Mouse (Mus musculus) brown adipose tissue, adult 24 weeks (tissue): Measurements from ENCODE around the gene Sbpl. TPM values are rescaled to one million over a fixed set of nuclear protein-coding genes. Genes with fewer than 3 reads are reported as not detected.
A peak's percentile ranks its signal among the peaks of the same experiment; 100 is the strongest.
"Not testable (repeated sequence)": the region's sequence is repeated elsewhere in the genome, so short reads cannot be mapped to it uniquely, and the experiment has no call there.

Experiments
- H3K27ac ChIP-seq: fragments of 200-500 bp; replicated peaks from 2 replicates; pipeline ENCODE4 v1.5.1; 2012; ENCODE audit warnings: low read depth, mild to moderate bottlenecking, low read length
- H3K4me1 ChIP-seq: fragments of 200-500 bp; 2 replicates; pipeline ENCODE4 v1.6.1; 2012; ENCODE audit warnings: low read length, mixed read lengths; ENCODE audit not compliant: control insufficient read depth, insufficient read depth, insufficient read length
- H3K4me3 ChIP-seq: fragments of 200-500 bp; 2 replicates; pipeline ENCODE4 v1.5.1; 2012; ENCODE audit warnings: low read depth, mild to moderate bottlenecking, low read length, moderate library complexity; ENCODE audit not compliant: insufficient read depth
- polyA plus RNA-seq: library from polyadenylated mRNA; stranded (reverse); fragments of >200 nt; gene quantifications from 2 replicates; pipeline ENCODE4 v1.2.4, GENCODE M21; 2012; ENCODE audit not compliant: missing spikeins, insufficient read depth, insufficient read length

The Sbpl gene
- polyA plus RNA-seq, 1 experiment, result not detected

DNA sequence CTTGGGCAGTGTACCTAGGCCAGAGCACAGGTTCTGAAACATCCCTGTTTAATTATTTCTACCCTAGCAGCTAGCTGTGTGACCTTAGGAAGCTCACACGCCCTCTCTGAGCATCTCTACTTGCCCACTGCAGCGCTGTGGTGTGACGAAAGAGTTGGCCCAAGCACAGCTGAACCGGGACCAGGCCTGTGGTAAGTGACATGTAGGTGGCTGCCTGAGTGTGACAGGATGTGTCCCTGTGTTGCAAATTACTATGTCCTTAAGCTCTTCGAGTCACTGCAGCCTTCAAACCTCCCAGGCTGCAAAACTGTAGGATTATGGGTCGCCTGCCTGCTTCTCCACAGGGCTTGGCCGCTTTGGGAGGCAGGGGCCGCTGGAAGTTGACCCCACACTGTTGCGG, 16.2 kb upstream of the Sbpl start:
- Histone ChIP-seq H3K27ac (no peak overlapping the region), H3K4me3 (no peak overlapping the region), H3K4me1 (no peaks in the 10 kb centered on the region)

DNA sequence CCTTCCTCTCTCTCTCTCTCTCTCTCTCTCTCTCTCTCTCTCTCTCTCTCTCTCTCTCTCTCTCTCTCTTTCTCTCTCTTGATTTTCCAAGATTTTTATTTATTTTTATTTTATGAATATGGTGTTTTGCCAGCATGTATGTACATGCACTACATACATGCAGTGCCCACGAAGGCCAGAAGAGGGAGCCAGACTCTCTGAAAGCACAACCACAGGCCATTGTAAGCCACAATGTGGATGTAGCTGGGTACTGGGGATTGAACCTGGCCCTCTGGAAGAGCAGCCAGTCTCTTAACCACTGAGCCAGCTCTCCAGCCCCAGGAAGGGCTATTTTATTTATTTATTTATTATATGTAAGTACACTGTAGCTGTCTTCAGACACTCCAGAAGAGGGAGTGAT, 14.2 kb upstream of the Sbpl start:
- no peak overlapping the region for H3K4me3 ChIP-seq

DNA sequence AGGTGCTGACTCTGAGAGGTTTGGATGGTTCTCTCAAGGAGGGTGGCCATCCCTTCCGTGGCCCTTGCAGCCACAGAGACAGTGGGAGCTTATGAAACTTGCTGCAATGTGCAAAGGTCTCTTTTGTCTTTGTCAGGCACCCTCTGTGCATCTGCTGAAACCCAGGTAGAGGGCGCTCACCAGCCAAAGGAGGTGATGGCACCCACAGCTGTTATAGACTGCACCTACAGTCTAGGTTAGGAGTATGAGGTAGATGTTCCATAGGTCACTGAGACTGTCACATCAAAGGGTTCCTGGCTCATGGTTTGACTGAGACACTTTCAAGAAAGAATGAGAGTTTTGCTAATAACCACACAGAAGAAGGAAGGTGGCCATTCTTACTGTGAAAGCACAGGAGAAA, 13.7 kb upstream of the Sbpl start:
- no peak overlapping the region for H3K4me3 ChIP-seq
- H3K4me1 ChIP-seq, result no peaks in the 10 kb centered on the region
- H3K27ac ChIP-seq, result no peak overlapping the region

More for the DNA sequence above, 14.2 kb upstream of the Sbpl start:
- H3K27ac ChIP-seq, result no peak overlapping the region
- H3K4me1 ChIP-seq, result no peaks in the 10 kb centered on the region

GRCm38 (mm10) chr17:23966658-23967401, 11.8 kb upstream of the Sbpl start:
- Histone ChIP-seq H3K27ac (no peak overlapping the region), H3K4me1 (no peaks in the 10 kb centered on the region), H3K4me3 (no peak overlapping the region)

DNA sequence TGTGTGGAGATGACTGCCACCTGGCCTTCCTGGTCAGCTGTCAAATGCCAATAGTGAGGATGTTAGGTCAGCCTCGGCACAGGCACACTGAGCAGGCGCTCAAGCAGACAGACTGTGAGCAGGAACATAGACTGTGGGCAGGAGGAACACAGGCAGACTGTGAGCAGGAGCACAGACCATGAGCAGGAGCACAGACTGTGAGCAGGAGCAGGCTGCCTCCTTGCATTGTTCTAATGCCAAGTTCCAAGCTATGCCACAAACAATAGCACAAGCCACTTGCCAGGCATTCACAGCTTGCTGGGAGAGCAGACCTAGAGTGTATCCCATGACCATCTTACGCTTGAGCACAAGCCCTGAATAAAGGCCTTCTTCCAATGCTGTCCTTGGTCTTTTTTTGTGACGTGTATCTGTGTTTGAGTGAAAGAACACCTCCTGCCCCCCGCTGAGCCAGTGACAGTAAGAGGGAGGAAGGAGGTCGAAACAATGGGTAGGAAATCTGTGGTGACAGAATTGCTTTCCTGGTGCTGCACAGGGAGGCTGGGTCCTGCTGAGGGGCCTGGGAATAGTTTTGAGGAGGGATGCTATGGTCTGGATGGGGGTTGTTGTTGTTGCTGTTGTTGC, 10.8 kb upstream of the Sbpl start:
- H3K4me1 ChIP-seq, result no peaks in the 10 kb centered on the region
- no peak overlapping the region for H3K4me3 ChIP-seq
- no peak overlapping the region for H3K27ac ChIP-seq

DNA sequence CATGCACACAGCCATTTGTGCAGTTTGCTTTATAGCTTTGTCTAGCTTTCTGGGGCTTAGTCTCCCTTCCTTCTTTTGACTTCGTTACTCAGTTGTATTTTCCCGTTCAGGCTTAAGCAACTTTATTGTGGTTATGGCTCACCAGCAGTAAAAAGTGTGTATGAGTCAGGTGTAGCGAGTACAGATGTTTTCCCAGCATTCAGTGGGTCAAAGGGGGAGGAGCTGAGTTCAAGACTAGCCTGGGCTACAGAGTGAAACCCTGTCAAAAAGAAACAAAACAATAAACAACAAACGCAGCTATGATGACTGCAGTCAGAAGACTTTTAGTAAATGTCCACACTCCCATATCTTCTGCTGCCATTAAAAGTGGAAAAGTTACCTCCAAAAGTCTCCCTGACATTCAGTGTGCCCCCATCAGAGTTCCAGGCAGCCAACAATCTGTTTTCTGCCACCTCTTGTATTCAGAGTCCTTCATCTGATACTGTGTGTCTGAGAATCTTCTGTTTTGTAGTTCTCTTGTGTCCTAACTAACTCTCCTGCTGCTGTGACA, 6.6 kb upstream of the Sbpl start:
- H3K4me3 ChIP-seq, result no peak overlapping the region
- H3K27ac ChIP-seq, result no peak overlapping the region
- H3K4me1 ChIP-seq, result no peaks in the 10 kb centered on the region

DNA sequence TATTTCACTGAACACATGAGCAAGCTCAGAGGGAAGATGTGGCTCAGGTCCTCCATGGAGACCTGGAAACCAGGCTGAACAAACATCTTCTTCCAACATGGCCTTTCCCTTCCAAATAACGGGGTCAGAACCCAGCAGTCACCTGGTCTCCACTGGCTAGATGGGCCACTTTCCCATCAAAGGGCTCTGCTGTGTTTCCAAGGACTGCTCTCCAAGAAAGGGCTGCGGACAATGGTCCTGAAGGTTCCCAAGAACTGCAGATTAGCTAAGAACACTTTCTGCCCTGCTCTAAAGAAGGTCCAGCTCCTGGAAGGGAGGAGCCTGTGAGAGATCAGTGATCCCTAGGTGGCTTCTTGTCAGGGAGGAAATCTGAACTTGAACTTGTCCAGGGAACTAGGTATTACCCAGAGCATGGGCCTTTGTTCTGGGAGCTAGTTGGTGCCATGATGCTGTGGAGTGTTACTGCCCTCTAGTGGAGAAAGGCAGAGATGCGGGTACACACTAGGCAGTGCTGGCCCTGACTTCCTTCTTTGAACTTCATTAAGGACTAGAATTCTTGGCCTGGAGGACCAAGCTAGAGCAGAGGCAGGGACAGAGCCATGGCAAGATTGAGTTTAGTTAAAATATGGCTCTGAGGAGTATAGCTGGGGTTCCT, 5.1 kb upstream of the Sbpl start:
- Histone ChIP-seq H3K4me1 (no peaks in the 10 kb centered on the region), H3K4me3 (no peak overlapping the region), H3K27ac (no peak overlapping the region)

GRCm38 (mm10) chr17:23950828-23951227, 4.2 kb downstream of the Sbpl start:
- H3K27ac ChIP-seq, H3K4me3 ChIP-seq, H3K4me1 ChIP-seq: not testable (repeated sequence)

GRCm38 (mm10) chr17:23949068-23949467, 6.0 kb downstream of the Sbpl start:
- Histone ChIP-seq H3K27ac (no peak overlapping the region), H3K4me3 (no peak overlapping the region), H3K4me1 (no peaks in the 10 kb centered on the region)

DNA sequence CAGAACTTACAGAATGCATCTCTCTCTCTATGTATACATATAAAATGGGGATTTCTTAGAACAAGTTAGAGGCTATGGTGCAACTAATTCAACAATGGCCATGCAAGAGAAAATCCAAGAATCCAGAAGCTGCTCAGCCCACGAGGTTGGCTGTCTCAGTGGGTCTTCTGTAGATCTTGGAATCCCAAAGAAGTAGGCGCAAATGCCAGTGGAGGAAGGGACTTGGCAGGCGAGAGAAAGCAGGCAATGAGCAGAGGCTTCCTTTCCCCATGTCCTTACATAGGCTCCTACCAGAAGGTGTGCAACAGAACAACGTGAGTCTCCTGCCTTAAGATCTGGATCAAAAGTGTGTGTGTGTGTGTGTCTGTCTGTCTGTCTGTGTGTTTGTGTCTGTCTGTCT, 7.6 kb downstream of the Sbpl start:
- not testable (repeated sequence) for H3K4me3 ChIP-seq, H3K27ac ChIP-seq, H3K4me1 ChIP-seq

- Histone ChIP-seq H3K27ac (no peak within 1 kb of the TSS), H3K4me1 (no peaks in the 10 kb centered on the region), H3K4me3 (no peak within 1 kb of the TSS)
Measured at GRCm38 (mm10) chr17:23941372-23941771, 13.7 kb downstream of the Sbpl start, which contains the start of gene Sbp. TSS of gene Sbp (plus strand) at chr17:23941672.

- H3K4me3 ChIP-seq, result no peak overlapping the region
Measured at GRCm38 (mm10) chr17:23931157-23931556, 23.9 kb downstream of the Sbpl start.

DNA sequence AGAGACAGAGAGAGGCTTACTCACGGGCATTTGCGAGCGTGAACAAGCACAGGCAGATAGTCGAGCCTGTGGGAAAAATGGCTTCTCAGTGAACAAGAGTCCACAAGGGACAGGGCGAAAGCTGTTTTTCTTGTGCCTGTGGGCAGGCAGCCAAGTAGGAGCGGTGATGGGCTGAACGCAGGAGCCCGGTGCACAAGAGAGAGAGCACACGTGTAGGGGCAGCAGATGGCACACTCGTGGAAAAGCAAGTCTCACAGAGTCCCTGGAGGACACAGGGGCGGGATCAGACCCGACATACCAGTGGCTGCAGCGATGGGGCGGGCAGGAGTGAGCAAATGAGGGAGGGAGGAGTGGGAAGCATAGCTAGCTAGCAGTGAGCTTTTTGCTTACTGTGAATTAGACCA, 30.0 kb downstream of the Sbpl start:
- H3K27ac ChIP-seq, result peak overlapping the region; percentile 49

More at GRCm38 (mm10) chr17:23931157-23931556, 23.9 kb downstream of the Sbpl start:
- no peaks in the 10 kb centered on the region for H3K4me1 ChIP-seq
- H3K27ac ChIP-seq, result no peak overlapping the region

GRCm38 (mm10) chr17:23924531-23925007, 30.5 kb downstream of the Sbpl start:
- no peak overlapping the region for H3K27ac ChIP-seq
- H3K4me1 ChIP-seq, result no peaks in the 10 kb centered on the region
- H3K4me3 ChIP-seq, result peak overlapping the region; percentile 70

More for the DNA sequence above, 30.0 kb downstream of the Sbpl start:
- H3K4me1 ChIP-seq, result no peaks in the 10 kb centered on the region
- H3K4me3 ChIP-seq, result peak overlapping the region; percentile 51

DNA sequence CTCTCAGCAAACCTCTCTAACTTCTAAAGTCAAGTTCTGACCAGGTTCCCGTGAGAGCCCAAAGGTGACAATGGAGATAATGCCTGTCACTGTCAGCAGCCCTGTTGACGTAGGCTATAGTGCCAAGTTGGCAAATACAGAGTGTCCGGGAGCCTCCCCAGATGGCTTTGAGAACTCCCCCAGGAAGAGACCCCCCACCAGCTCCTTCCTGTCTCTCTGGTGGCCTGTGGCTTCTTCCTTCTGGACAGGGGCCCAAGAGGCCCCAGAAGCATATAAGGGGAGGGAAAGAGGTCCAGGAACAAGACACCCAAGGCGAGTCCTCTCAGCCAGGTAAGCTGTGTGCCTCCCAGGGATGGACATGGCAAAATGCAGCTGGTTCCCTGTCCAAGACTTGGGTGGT, 37.9 kb downstream of the Sbpl start, which contains the start of gene Dcpp3:
TSS of gene Dcpp3 (plus strand) at position 301 of the 400 bp plus-strand sequence.
- not testable (repeated sequence) for H3K4me1 ChIP-seq, H3K27ac ChIP-seq, H3K4me3 ChIP-seq
